ENCODE assay signal across 8 mouse cellular contexts in genomic region chrX:159626208-159626906, GRCm38 (mm10). TPM values are rescaled to one million over a fixed set of nuclear protein-coding genes. Genes with fewer than 3 reads are reported as not detected.
DNase-seq lines count a peak whose midpoint lies in the region; ATAC-seq and TF ChIP-seq lines count a peak whose summit lies in the region.

No protein-coding gene starts in this region.

- H3K4me3 ChIP-seq in MEL (ENCODE audit: control insufficient read depth in 1 of 2, insufficient read depth in 1 of 2, low read depth in 2 of 2, low read length in 2 of 2): peak overlapping the region; percentile 88
- peak overlapping the region; percentile 58 for H3K4me3 ChIP-seq in hindbrain, embryonic 12.5 days
- H3K4me3 ChIP-seq in left cerebral cortex, adult 2 months: peak overlapping the region; percentile 57
- H3K4me3 ChIP-seq in midbrain, embryonic 10.5 days: peak overlapping the region; percentile 65

- TF ChIP-seq EP300 in MEL (IDR thresholded peaks at IDR 0.05; ENCODE audit: low read depth in 1 of 2, low read length in 2 of 2): no peak

- TF ChIP-seq CTCF in MEL (IDR thresholded peaks at IDR 0.05 in 2 of 3, conservative IDR thresholded peaks at IDR 0.05 in 1 of 3; ENCODE audit: control insufficient read depth in 1 of 3, insufficient read depth in 1 of 3, low read depth in 2 of 3, low read length in 3 of 3, poor library complexity in 1 of 3, severe bottlenecking in 1 of 3): peak; percentile 42 to 92 (median 43); a peak in 5 of 6 replicates
- peak; percentile 60 for TF ChIP-seq CTCF in left cerebral cortex, adult 2 months (IDR thresholded peaks at IDR 0.05)

- DNase-seq in frontal cortex, adult 2 months (ENCODE audit: extremely low spot score in 1 of 2, low spot score in 1 of 2): peak; percentile 20 to 66
- DNase-seq in frontal cortex, postnatal 25 days (ENCODE audit: low spot score in 2 of 2): no peak
- DNase-seq in MEL (ENCODE audit: low read depth, low spot score): peak; percentile 81
- peak; percentile 11 for DNase-seq in embryo, embryonic 11 days
- peak; percentile 11 to 14 for DNase-seq in left cerebral cortex, adult 2 months (ENCODE audit: extremely low spot score in 1 of 2, low spot score in 2 of 2)
- no peak for DNase-seq in midbrain, embryonic 10.5 days (ENCODE audit: low spot score)
- DNase-seq in thymus, postnatal 0 days (ENCODE audit: low spot score): peak; percentile 48

- H3K27ac ChIP-seq in MEL (ENCODE audit: control insufficient read depth, low read depth, low read length): no peak overlapping the region
- H3K27ac ChIP-seq in hindbrain, embryonic 12.5 days: no peak overlapping the region
- H3K27ac ChIP-seq in left cerebral cortex, adult 2 months: no peak overlapping the region
- peak overlapping the region; percentile 71; the same call in 1 of the 2 replicates for H3K27ac ChIP-seq in midbrain, embryonic 10.5 days (replicated peaks)

- H3K4me2 ChIP-seq in hindbrain, embryonic 12.5 days (replicated peaks): peak overlapping the region; percentile 63

- intact Hi-C loops in left cerebral cortex, adult 2 months (cut with DNase I): loop anchor here (2.0 to 10.0 kb wide), 6 partner anchors 62 to 490 kb away; no protein-coding TSS in a partner anchor

- TF ChIP-seq POLR2A in MEL (IDR thresholded peaks at IDR 0.05; ENCODE audit: control insufficient read depth in 1 of 2, insufficient read depth in 1 of 2, low read depth in 1 of 2, low read length in 2 of 2, poor library complexity in 1 of 2): no peak

- H3K9ac ChIP-seq in MEL (ENCODE audit: control insufficient read depth, low read depth, low read length, poor library complexity, severe bottlenecking): peak overlapping the region; percentile 60
- peak overlapping the region; percentile 38; the same call in 1 of the 2 replicates for H3K9ac ChIP-seq in hindbrain, embryonic 12.5 days

- H3K36me3 ChIP-seq in MEL (ENCODE audit: control insufficient read depth in 1 of 2, insufficient read depth in 2 of 2, low read length in 2 of 2): peaks cover 0 to 15% of the 10 kb centered on the region in 2 experiments; a peak in 2 of 4 replicates
- no peaks in the 10 kb centered on the region for H3K36me3 ChIP-seq in hindbrain, embryonic 12.5 days
- H3K36me3 ChIP-seq in midbrain, embryonic 10.5 days: no peaks in the 10 kb centered on the region

- peaks cover 6 to 10% of the 10 kb centered on the region in 2 experiments for H3K4me1 ChIP-seq in MEL (ENCODE audit: control insufficient read depth in 1 of 2, insufficient read depth in 2 of 2, low read length in 2 of 2)
- peaks cover 9% of the 10 kb centered on the region; the same call in 1 of the 2 replicates for H3K4me1 ChIP-seq in hindbrain, embryonic 12.5 days
- peaks cover 18% of the 10 kb centered on the region; the same call in 1 of the 2 replicates for H3K4me1 ChIP-seq in midbrain, embryonic 10.5 days

- peak; percentile 94 for TF ChIP-seq RAD21 in MEL (IDR thresholded peaks at IDR 0.05; ENCODE audit: low read depth, low read length)

- peak; percentile 68 for ATAC-seq in hindbrain, embryonic 12.5 days (ENCODE audit: low FRiP score)

- no peaks in the 10 kb centered on the region for H3K9me3 ChIP-seq in MEL (replicated peaks; ENCODE audit: insufficient read depth, low read length)
- no peaks in the 10 kb centered on the region for H3K9me3 ChIP-seq in hindbrain, embryonic 12.5 days (replicated peaks)
- H3K9me3 ChIP-seq in midbrain, embryonic 10.5 days (replicated peaks): no peaks in the 10 kb centered on the region

- WGBS in hindbrain, embryonic 12.5 days: 17% methylated on average over 12 of the region's 12 CpGs
- WGBS in midbrain, embryonic 10.5 days: 31% methylated on average over 12 of the region's 12 CpGs

- no peaks in the 10 kb centered on the region for H3K27me3 ChIP-seq in MEL (ENCODE audit: control insufficient read depth in 1 of 2, insufficient read depth in 2 of 2, low read length in 2 of 2)
- H3K27me3 ChIP-seq in hindbrain, embryonic 12.5 days: peaks cover 10% of the 10 kb centered on the region
- H3K27me3 ChIP-seq in midbrain, embryonic 10.5 days (ENCODE audit: low read depth, poor library complexity, severe bottlenecking): peaks cover 93% of the 10 kb centered on the region

- peaks cover 8% of the 10 kb centered on the region for H3K79me2 ChIP-seq in MEL (ENCODE audit: control insufficient read depth, insufficient read depth, low read length, poor library complexity)

TF ChIP-seq in MEL, 35 proteins besides CTCF, POLR2A, EP300 and RAD21:
- TF ChIP-seq SIN3A (IDR thresholded peaks at IDR 0.05; ENCODE audit: low read length) (peak; percentile 79), MYB (IDR thresholded peaks at IDR 0.05; ENCODE audit: low read depth, low read length) (no peak), MEF2A (IDR thresholded peaks at IDR 0.05; ENCODE audit: extremely low read depth, insufficient replicate concordance, low read depth, low read length, poor library complexity, severe bottlenecking) (no peak), MAX (IDR thresholded peaks at IDR 0.05; ENCODE audit: low read length) (no peak), ZNF384 (IDR thresholded peaks at IDR 0.05; ENCODE audit: low read depth, low read length) (peak; percentile 27; the same call in 1 of the 2 replicates), ETS1 (IDR thresholded peaks at IDR 0.05; ENCODE audit: low read depth, low read length) (0 out of 2 replicates have a peak, but pooled peaks have one; percentile 5), SMC3 (IDR thresholded peaks at IDR 0.05; ENCODE audit: low read depth, low read length) (peak; percentile 98), GATA1 (IDR thresholded peaks at IDR 0.05; ENCODE audit: low read depth, low read length) (peak; percentile 28; the same call in 1 of the 2 replicates), TBP (IDR thresholded peaks at IDR 0.05; ENCODE audit: low read depth, low read length) (0 out of 2 replicates have a peak, but pooled peaks have one; percentile 32), MAZ (IDR thresholded peaks at IDR 0.05; ENCODE audit: low read depth, low read length) (peak; percentile 22; the same call in 1 of the 2 replicates), E2F4 (IDR thresholded peaks at IDR 0.05; ENCODE audit: borderline replicate concordance, low read depth, low read length) (no peak), ZC3H11A (IDR thresholded peaks at IDR 0.05; ENCODE audit: low read depth, low read length) (peak; percentile 98)
TF ChIP-seq in MEL: peak in this region for 8.

RNA-seq across cellular contexts. Expression of gene Sh3kbp1, which starts 0.7 kb away (rescaled TPM):
- polyA plus RNA-seq in frontal cortex, adult 2 months (2012; rRNA removed): 30.6 and 37.6 TPM in 2 replicates
- total RNA-seq in MEL (2012; rRNA removed): 16.0 and 18.6 TPM in 2 replicates
- 10 to 100 TPM in 1 of 2 experiments, not detected in 1; 37.7 TPM for polyA plus RNA-seq in MEL (2012; ENCODE audit: insufficient read depth in 1 of 2, insufficient read length in 2 of 2, low read depth in 1 of 2, low replicate concordance in 2 of 2, missing spikeins in 1 of 2)
- polyA plus RNA-seq in hindbrain, embryonic 12.5 days (2016; fragmentation: Nextera tagmentation; extraction: Ambion mirVana): 45.7 and 50.3 TPM in 2 replicates
- 10 to 100 TPM; 57.5 to 61.3 TPM for total RNA-seq in left cerebral cortex, adult 2 months (2021)
- 21.1 and 26.9 TPM in 2 replicates for polyA plus RNA-seq in midbrain, embryonic 10.5 days (2016; fragmentation: Nextera tagmentation; extraction: Ambion mirVana)
- polyA plus RNA-seq in thymus, postnatal 0 days (2015; fragmentation: Nextera tagmentation; extraction: Ambion mirVana): 190 and 200 TPM in 2 replicates

Comparison
In these comparisons a context has a peak if more than half of its experiments do, and no peak if none do; other contexts are left out.
1. DNase-seq: peak in frontal cortex, adult 2 months (2 of 2), MEL (single experiment), embryo, embryonic 11 days (single experiment), left cerebral cortex, adult 2 months (2 of 2) and thymus, postnatal 0 days (single experiment); none in frontal cortex, postnatal 25 days (0 of 2) and midbrain, embryonic 10.5 days (single experiment).
2. Peak in every context shown above with its lines, with median percentiles within 50 percentile points of each other: H3K4me3 ChIP-seq.